Mouse (Mus musculus) retina, postnatal 1 day (tissue): ENCODE measurements around the gene Guk1.
"Not testable (repeated sequence)": the region's sequence is repeated elsewhere in the genome, so short reads cannot be mapped to it uniquely, and the experiment has no call there.

Source experiments
- DNase-seq: peaks from one replicate; pipeline ENCODE4 v3.0.0-alpha.2; 2012

Gene Guk1

DNA sequence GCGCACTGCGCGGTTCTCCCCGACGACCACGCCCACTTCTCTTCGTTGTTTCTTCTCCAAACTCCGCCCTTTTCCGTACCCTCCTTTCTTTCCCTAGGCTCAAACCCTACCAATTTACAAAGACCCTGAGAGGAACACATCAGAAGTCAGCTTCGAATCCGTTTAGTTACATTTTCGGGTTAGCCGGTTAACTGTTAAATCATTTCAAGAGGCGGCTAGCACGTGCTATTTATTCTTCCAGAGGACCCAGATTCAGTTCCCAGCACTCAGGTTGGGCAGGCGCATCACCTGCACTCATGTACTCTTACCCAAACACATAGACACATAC lies at the start of gene Guk1:
Gene Guk1 (minus strand): TSS at position 154 of the 328 bp plus-strand sequence.
- no peak for DNase-seq

DNA sequence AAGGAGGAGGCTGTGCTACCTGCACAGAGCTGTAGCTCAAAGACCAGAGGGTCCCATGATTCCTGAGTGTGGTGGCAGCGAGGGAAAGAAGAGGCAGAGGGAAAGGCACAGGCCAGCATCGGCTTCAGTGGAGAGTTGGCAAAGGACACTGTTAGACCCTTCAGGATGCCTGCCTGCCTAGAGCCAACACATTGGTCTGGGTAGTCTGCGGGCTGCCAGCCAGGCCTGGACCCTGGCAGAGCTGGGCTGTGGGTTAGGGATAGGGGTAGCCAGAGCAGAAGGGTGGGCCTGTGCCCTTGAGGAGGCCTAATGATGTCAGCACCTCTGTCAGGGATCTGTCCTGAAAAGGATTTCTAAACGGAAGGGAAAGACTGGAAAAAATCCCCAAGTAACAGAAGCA lies 47.8 kb upstream of the Guk1 start:
- no peak for DNase-seq

DNA sequence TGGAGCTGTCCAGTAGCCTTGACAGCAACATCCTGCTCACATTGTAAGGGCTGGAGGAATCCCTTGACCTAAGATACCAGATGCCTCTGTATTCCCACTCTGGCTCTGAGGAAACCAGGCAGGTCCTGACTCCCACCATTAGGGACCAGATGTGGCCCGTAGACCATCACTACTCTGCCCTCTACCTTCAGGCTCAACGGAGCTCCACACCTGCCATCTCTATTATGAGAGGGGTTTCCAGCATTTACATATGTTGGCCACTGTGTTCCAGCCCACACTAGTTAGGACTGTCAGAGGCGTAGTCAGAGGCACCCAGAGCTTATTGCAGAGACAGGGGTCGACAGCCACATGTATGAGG lies 47.4 kb upstream of the Guk1 start:
- DNase-seq, result no peak

DNA sequence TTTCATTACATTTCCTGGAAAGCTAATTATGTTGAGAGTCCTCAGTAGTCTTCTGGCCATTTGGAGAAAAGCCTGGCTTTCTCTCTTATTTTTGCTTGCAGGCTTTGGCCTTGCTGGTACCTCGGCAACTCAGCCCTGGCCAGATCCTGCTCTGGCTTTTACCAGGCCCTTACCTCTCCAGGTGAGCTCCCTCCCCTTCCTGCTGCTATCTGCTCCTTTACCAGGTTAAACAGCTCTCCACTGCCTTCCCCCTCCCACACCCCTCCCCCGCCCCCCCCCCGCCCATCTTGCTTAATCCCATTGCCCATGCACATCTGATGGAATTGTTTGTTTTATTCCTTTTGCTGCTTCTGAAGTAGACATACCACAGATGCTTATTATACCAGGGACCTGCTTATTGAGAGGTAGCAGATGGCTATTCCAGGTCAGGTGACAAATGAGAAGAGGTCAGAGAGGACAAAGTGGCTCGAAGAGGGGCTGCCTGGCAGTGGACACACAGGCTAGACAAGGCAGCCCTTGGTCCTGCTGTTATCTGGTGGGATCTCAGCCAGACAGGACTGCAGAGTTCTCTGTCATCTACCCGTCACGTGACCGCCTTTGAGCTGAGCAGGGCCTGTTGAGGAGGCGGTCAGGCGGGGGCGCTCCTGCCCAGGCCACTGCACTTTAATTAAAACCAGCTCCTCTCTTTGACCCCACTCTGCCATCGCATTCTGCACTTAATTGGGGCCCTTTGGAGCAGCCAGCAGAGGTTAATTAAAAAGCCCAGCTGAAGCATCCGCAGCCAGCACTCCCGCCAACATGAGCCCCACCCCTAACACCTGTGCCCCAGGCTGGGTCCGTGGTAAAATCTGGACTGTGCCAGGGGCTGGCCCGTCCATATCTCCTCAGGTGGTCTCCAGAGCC lies 46.8 kb upstream of the Guk1 start:
- DNase-seq, result peak; percentile 93

DNA sequence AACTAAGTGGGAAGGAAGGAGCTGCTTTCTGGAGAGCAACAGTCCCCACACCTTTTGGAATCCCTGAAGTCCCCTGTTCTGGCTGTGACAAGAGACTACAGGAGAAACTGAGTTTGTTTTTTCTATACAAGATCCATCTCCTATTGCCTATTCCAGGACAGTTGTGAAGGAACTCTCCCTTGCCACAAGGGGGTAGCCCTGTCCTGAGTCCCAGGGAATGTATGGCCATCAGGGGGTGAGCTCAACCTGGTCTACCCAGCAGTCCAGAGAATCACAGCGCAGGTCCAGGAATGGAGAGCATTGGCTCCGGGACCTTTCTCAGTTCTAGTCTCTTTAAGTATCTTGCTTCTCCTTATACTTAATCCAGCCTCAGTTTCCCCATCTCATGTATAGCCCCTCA lies 40.8 kb upstream of the Guk1 start:
- DNase-seq, result peak; percentile 16

DNA sequence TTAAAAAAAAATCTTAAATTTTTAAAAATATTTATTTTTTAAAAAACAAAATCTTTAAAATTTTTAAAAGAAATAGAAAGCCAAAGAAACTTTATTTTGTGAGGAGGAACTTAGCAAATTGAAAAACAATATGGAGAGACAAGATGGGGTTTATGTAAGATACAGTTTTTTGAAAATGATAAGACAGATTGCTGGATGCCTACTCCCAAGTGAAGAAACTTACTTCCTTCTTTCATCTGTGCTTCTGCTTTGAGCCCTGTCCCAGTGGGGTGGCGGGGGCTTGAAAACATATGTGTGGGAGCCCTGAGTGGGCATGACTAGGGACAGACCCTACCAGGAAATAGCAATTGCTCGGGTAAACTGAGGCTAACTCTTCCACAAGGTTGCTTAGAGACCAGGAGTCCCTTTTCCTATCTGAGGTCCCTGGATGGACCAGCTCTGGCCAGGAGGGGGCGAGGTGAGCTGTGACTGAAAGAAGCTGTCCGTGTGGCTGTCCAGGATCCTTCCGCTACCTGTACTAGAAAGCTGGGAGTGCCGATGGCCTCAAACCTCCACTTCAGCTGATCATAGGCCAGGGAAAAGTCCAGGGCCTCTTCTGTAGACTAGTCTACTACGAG lies 38.2 kb upstream of the Guk1 start:
- peak; percentile 68 for DNase-seq

DNA sequence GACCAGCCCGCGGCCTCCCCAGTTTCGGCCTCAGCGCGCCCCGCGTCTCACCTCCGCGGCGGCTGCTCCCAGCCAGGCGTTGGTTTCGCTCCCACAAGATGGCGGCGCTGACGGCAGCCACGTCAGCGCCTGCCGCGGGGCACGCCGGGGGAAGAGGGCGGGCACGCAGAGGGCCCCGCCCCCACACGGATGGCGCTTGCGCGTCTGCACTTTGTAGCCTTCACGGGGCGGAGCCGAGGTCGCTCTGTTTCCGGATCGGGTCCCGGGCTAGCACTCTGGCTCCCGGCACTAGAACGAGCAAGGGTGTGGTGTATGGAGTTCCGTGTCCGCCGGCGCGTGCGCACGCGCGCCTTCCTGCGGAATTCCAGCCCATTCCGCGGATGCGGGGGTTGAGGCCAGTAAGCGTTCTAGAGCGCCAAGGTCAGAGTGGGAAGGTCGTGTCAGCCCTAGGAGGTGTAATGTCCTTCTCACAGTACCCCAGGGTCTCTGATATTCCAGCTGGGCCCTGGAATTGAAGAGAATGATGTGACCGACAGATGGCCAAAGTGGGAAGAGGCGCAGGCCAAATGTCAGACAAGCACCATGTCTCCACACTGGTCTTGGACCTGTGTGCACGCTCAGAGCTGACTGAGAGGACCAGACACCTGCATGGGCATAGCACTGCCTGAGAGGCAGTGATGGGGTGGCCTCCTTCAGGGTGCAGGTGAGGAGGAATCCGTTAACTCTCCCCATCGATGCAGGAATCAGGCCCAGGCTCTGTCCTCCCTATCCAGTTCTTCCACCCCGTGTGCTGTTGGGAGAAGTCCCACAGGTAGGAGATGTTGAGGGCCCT lies 36.3 kb upstream of the Guk1 start, which contains the start of gene Arf1:
Gene Arf1 (minus strand): TSS at position 149 of the 832 bp plus-strand sequence.
- peak; percentile 96 for DNase-seq

DNA sequence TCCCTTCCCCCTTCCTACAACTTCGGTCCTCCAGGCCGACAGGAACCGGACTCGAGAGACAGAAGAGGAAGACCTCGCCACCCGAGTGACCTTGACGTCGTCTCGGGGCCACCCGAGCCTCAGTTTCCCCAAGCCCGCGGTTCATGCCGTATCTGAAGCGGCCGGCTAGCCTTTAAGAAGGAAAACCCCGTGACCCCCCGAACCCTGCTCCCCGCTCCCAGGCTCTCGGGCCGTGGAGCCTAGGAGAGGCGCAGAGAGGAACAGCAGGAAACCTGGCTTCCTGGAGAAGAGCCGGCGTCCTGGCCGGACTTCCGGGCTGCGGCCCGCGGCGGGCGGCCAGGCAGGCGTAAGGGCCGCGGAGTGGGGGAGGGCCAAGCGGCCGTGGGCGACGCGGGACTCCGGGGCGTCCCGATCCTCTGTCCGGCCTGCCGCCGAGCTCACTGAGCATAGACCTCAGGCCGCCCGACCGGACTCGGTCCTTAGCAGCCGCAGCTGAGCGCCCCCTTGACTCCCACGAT lies 35.7 kb upstream of the Guk1 start:
- no peak for DNase-seq

DNA sequence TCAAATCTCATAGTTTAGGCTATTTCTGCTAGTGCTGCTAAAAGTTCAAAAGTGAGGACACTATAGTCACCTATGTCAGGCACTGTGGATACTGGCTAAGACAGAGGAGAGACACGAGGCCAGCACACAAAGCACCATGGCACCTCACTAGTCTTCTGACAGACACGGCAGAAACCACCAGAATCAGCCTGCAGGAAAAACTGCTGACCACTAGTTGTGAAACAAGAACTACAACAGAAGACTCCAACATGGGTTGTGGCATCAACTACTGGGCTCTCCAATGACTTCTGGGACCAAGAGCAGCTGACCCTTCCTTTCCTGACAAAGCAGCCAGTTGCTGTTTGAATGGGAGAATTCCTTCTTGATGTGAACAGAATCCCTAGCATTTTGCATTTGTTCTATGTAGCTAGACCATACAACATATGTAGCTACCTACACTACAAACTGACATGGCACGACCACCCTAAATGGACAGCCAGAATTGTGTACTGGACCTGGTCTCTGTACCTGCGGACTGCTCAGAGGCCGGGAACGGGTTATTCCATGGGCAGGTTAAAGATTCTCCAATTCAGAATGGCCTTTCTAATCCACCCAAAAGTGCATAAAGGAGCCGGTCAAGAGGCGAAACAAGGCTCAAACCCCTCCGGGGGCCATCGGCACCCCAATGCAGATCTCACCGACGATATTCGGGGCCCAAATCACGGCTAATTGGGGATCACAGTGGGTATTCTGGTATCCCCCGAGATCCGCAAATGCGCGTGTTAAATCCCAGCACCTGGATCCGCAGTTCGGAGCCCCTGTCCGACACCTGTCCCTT lies 35.0 kb upstream of the Guk1 start:
- peak; percentile 13 for DNase-seq

DNA sequence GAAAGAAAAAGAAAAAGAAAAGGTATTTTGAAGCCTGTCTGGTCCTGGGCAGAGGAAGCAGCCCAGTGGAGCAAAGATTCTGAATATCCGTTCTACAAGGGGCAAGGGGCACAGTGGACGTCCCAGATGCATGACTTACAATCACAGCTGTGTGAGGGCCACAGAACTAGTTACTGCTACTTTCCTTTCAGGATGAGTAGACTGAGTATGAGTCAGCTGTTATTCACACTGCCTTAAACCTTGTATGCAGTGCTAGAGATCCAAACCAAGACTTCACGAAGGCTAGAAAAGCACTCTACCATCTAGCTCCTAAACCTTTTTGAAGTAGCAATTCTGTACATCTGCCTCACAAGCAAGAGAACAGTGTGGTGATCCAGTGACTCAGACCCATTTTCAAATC lies 34.2 kb upstream of the Guk1 start:
- DNase-seq, result no peak

DNA sequence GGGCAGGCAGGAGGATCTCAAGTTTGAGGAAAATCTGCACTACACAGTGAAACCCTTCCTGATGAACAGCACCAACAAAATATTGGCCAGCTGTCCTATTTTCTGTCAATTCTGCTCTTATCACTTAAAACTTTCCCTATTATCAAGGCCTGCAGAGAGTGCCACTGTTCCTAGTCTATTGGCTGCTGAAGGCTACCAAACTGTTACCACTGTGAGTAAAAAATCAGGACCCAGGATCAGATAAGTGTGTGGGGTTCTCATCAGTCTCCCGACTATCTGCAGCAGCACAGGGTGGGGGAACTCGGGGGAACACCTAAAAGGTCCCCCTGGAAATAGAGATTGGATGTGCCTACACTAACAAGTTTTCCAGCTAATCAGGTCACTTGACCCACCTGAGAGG lies 33.2 kb upstream of the Guk1 start:
- no peak for DNase-seq

DNA sequence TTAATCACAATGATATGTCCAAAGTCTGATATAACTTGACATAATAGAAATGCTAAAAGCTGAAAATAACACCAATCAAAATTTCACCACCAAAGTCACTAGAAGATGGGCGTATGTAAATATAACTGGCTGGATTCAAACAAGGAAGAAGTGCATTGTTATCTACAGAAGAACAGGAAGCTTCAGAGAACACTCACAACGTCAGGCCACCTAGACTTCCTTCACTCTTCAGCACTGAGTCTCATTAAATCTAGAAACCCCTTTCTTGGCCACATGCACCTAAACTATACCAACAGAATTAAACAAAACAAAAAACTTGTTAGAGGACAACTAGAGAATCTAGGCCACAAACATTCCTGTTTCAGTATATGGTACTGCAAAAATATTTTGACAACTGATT lies 32.5 kb upstream of the Guk1 start:
- DNase-seq, result no peak

DNA sequence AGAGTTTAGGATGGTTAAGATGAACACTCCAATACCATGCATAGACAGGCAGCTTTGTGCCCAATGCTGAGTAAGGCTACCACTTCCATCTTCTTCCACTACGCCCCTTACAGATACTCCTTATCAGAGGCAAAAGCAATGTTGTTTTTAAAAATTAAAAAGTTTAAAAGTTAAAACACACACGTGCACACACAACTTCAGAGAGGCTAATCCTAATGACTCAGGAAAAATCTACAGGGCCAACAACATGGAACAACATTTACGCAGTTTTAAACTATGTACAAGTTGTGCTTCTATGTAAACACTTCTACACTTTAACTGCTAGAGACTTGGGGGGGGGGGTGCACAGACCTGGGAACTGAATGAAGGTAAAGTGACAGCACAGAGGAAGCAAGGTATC lies 32.0 kb upstream of the Guk1 start:
- no peak for DNase-seq

DNA sequence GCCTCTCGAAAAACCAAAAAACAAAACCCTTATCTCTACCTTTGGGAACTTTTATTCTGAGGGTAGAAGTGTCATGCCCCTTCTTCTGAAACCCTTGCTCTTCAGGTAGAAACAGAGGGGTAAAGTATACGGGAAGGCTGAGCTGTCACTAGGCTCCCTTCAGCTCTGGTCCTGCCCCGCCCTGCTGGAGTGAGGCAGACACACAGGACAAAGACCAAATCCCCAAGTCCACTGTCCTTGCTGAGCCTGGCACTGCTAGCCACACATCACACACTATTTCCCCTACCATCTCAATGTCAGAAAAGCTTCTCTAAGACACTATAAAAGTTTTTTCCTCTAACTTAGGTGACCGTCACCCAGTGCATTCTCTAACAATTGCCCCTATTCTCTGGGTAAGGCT lies 30.3 kb upstream of the Guk1 start:
- DNase-seq, result no peak

DNA sequence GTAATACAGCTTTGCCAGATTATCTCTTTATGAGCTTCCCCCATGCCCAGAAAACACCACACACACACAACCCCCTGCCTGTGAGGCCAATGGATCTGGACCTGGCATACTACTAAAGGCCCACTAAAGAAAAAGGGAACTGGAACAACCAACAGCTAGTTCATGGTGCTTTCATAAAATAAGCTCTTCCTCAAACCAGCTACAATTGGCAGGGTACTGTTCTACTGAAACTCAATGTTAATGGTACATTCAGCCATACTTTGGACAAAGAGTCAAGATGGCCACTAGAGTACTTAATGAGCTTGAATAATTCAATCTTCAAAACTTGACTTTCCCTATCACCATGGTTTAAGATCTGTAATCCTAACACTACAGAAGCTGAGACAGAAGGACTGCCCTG lies 29.6 kb upstream of the Guk1 start:
- DNase-seq, result no peak

DNA sequence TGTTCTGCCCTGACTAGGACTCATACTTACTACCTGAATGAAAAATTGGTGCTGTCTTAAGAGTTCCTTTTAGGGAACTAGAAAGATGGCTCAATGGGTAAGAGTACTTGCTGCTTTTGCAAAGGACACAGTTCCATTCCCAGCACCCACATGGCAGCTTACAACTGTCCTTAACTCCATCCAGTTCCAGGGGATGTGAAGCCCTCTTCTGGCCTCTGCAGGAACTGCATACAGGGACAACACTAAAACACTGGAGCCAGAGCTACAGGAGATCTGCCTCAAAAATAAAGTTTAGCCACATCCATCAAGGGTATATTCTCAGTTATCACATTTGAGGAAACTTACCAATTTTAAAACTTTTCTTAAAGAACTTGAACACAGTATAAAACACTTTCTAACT lies 27.1 kb upstream of the Guk1 start:
- peak; percentile 49 for DNase-seq

DNA sequence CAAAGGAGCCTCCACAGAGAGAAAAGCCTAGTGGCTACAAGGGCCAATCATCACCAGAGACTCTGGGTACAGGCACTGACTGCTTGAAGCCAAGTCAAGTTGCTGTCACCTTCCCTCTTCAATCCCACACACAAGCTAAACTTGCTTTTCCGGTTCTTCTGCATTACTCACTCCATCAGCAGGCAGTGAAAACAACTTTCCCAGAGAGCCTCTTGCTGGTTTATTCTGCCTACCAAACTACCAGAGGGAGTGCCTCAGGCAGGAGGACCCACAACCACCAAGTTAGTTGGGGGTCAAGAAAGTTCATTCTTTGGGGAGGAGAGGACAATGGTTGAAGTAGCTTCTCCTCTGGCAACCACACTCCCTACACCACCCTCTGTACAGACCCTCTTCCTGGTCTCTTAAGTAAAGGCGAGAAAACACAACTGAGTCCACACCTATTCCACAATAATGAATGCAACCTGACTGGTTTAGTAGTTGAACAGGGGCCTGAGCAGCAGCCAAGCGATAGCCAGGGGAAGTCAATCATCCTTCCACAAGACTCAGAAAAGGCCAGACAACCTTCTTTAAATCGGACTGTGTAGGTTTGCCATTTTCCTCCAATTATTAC lies 26.5 kb upstream of the Guk1 start:
- DNase-seq, result no peak

DNA sequence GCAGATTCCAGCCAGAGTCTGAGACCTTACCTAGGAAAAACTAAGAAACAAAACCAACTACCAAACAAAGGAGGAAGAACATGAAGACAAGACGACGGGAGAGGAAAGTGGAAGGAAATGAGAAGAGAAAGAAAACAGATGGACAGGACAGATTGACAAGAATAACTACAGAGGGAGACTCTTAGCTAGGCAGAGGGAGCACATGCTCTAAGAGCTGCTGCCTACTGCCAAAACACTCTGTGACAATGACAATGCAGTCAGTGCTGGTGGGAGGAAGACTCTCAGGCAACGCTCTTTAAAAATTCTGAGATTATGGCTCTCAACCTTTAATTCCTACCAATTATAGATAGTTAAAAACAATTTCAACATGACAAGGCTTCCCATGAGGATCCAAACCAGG lies 24.9 kb upstream of the Guk1 start:
- no peak for DNase-seq

DNA sequence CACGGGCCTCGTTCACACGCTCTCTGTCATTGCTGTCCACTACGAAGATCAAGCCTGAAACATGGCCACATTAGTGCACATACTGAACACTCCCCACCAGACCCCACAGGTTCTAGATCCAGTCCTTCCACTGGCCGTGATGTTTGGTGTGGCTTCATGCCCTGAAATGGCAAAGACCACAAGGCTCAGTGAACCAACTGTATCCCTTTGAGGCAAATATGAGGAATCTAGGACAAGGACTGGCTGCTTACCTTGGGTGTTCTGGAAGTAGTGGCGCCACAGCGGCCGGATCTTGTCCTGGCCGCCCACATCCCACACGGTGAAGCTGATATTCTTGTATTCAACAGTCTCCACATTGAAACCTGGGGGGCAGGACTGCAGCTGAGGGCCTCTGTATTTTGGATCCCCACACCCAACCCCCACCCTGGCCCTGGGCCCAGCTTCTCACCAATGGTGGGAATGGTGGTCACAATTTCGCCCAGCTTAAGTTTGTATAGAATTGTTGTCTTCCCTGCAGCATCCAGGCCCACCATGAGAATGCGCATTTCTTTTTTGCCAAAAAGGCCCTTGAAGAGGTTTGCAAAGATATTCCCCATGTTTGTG lies 21.0 kb upstream of the Guk1 start:
- no peak for DNase-seq

DNA sequence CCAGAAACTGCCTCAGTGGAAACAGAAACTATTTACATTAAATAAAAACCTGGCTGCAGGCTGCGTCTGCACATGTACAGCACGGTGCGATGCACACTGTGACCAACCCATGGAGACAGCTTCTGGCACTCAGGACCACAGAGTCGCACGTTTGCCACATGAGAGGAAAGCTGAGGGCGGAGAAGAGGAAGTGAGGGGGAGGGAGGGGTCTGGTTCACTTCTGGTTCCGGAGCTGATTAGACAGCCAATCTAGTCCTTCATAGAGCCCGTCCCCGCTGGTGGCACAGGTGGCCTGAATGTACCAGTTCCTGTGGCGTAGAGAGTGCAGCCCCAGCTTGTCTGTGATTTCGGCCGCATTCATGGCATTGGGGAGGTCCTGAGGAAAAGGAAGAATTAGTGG lies 20.3 kb upstream of the Guk1 start:
- DNase-seq, result not testable (repeated sequence)

DNA sequence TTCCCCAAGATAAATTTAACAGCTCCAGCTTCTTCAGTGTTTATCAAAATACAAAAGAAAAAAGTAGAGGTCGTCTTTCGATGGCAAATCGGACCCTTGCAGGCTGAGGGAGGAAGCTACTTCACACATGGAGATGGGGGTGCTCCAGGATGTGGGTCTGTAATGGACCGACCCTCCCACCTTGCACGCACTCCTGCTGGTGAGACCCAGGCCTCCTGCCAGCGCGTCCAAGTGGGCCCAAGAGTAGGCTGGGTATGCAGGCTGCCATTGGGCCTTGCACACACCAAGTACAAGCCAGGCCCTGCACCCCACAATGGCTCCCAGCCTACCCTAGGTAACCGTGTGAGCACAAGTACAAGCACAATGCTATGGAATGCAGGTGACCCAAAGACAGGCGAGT lies 19.5 kb upstream of the Guk1 start:
- DNase-seq, result not testable (repeated sequence)

DNA sequence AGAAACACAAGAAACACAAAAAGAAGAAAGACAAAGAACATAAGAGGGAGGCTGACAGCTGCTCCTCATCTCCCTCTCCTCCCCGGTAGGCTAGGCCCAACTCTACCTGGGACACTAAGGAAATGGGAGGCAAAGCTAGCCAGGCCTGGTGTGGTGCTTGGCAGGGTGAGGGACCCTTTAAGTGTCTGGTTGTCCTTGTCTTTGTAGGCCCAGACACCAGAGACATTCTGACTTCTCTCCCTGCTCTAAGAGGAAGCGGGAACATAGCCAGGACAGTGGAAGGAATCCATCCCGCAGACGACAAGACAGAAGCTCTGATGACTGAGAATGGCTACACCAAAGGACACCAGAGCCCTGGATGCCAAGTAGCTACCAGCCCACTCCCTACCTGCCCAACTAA lies 18.0 kb upstream of the Guk1 start:
- no peak for DNase-seq
